Mouse (Mus musculus): ENCODE measurements at regions not wholly inside any gene's neighbourhood (a gene's known extent, or its start where the extent isn't known, plus 50 kb on each side); places are given as distances from the start of the nearest gene placed in this dataset.

- ATAC-seq (ENCODE audit: poor library complexity, severe bottlenecking): no peak
Measured at GRCm38 (mm10) chr3:52467876-52468275, 199.7 kb downstream of the Foxo1 start.

- ATAC-seq (ENCODE audit: poor library complexity, severe bottlenecking): no peak
Measured at GRCm38 (mm10) chr3:52466984-52467565, 198.9 kb downstream of the Foxo1 start.

- ATAC-seq (ENCODE audit: poor library complexity, severe bottlenecking): no peak
Measured at GRCm38 (mm10) chr3:52466571-52466970, 198.4 kb downstream of the Foxo1 start.

GRCm38 (mm10) chr3:52463911-52464310 lies 195.8 kb downstream of the Foxo1 start:
- ATAC-seq (ENCODE audit: poor library complexity, severe bottlenecking): no peak

GRCm38 (mm10) chr3:52454955-52455354 lies 186.8 kb downstream of the Foxo1 start:
- ATAC-seq (ENCODE audit: poor library complexity, severe bottlenecking): no peak

- no peak for ATAC-seq (ENCODE audit: poor library complexity, severe bottlenecking)
Measured at GRCm38 (mm10) chr3:52453041-52453440, 184.9 kb downstream of the Foxo1 start.

GRCm38 (mm10) chr3:52452345-52452744 lies 184.2 kb downstream of the Foxo1 start:
- no peak for ATAC-seq (ENCODE audit: poor library complexity, severe bottlenecking)

GRCm38 (mm10) chr3:52446991-52447390 lies 178.9 kb downstream of the Foxo1 start:
- no peak for ATAC-seq (ENCODE audit: poor library complexity, severe bottlenecking)

GRCm38 (mm10) chr3:52446500-52446899 lies 178.4 kb downstream of the Foxo1 start:
- ATAC-seq (ENCODE audit: poor library complexity, severe bottlenecking): no peak

- ATAC-seq (ENCODE audit: poor library complexity, severe bottlenecking): peak; percentile 23
Measured at GRCm38 (mm10) chr3:52444420-52445119, 176.4 kb downstream of the Foxo1 start.

- ATAC-seq (ENCODE audit: poor library complexity, severe bottlenecking): peak; percentile 97
Measured at GRCm38 (mm10) chr3:52443856-52444255, 175.7 kb downstream of the Foxo1 start.

GRCm38 (mm10) chr3:52429014-52429589 lies 161.0 kb downstream of the Foxo1 start:
- ATAC-seq (ENCODE audit: poor library complexity, severe bottlenecking): no peak

- ATAC-seq (ENCODE audit: poor library complexity, severe bottlenecking): no peak
Measured at GRCm38 (mm10) chr3:52422826-52423225, 154.7 kb downstream of the Foxo1 start.

GRCm38 (mm10) chr3:52416261-52416660 lies 148.1 kb downstream of the Foxo1 start:
- ATAC-seq (ENCODE audit: poor library complexity, severe bottlenecking): no peak

- ATAC-seq (ENCODE audit: poor library complexity, severe bottlenecking): no peak
Measured at GRCm38 (mm10) chr3:52415361-52415760, 147.2 kb downstream of the Foxo1 start.

GRCm38 (mm10) chr3:52414017-52414416 lies 145.9 kb downstream of the Foxo1 start:
- no peak for ATAC-seq (ENCODE audit: poor library complexity, severe bottlenecking)

GRCm38 (mm10) chr3:52413187-52413746 lies 145.1 kb downstream of the Foxo1 start:
- ATAC-seq (ENCODE audit: poor library complexity, severe bottlenecking): no peak

GRCm38 (mm10) chr3:52411356-52411755 lies 143.2 kb downstream of the Foxo1 start:
- no peak for ATAC-seq (ENCODE audit: poor library complexity, severe bottlenecking)

- no peak for ATAC-seq (ENCODE audit: poor library complexity, severe bottlenecking)
Measured at GRCm38 (mm10) chr3:52409465-52409864, 141.3 kb downstream of the Foxo1 start.

GRCm38 (mm10) chr3:52406778-52407318 lies 138.7 kb downstream of the Foxo1 start:
- no peak for ATAC-seq (ENCODE audit: poor library complexity, severe bottlenecking)

GRCm38 (mm10) chr3:52404636-52405035 lies 136.5 kb downstream of the Foxo1 start:
- no peak for ATAC-seq (ENCODE audit: poor library complexity, severe bottlenecking)

GRCm38 (mm10) chr3:52403032-52403431 lies 134.9 kb downstream of the Foxo1 start:
- ATAC-seq (ENCODE audit: poor library complexity, severe bottlenecking): no peak

Measured in megakaryocyte, adult 5-6 weeks (primary cell).